Mouse (Mus musculus): ENCODE measurements around the gene Gsta4. TPM values are rescaled to one million over a fixed set of nuclear protein-coding genes. Genes with fewer than 3 reads are reported as not detected.

Gsta4 gene
- polyA plus RNA-seq, 1 experiment = 2.8 TPM

GRCm38 (mm10) chr9:78154211-78154977 lies 28.2 kb upstream of the Gsta4 start:
- 85% methylated on average over 11 of the region's 11 CpGs for whole genome bisulfite sequencing
- TF ChIP-seq CTCF (IDR thresholded peaks at IDR 0.05; ENCODE audit: extremely low read depth, insufficient read depth, insufficient read length, insufficient replicate concordance) (no peak), POLR2A (IDR thresholded peaks at IDR 0.05; ENCODE audit: low read depth, low read length) (no peak)
- Histone ChIP-seq H3K4me3 (ENCODE audit: extremely low read depth, insufficient read depth, insufficient read length) (no peak overlapping the region), H3K4me1 (ENCODE audit: control insufficient read depth, insufficient read depth, insufficient read length) (peaks cover 3% of the 10 kb centered on the region; the same call in 1 of the 2 replicates), H3K27me3 (ENCODE audit: control insufficient read depth, insufficient read depth, low read length) (no peaks in the 10 kb centered on the region), H3K27ac (ENCODE audit: insufficient read depth, low read length) (no peak overlapping the region), H3K36me3 (ENCODE audit: control insufficient read depth, insufficient read depth, low read length) (peaks cover 4% of the 10 kb centered on the region)
- DNase-seq (ENCODE audit: low read depth in 1 of 2, low spot score in 2 of 2) = no peak

GRCm38 (mm10) chr9:78157221-78157620 lies 25.4 kb upstream of the Gsta4 start:
- DNase-seq (ENCODE audit: low read depth in 1 of 2, low spot score in 2 of 2) = no peak
- WGBS = 90% methylated on average over 1 of the region's 1 CpGs
- H3K27me3 ChIP-seq (ENCODE audit: control insufficient read depth, insufficient read depth, low read length) = no peaks in the 10 kb centered on the region
- TF ChIP-seq CTCF (IDR thresholded peaks at IDR 0.05; ENCODE audit: extremely low read depth, insufficient read depth, insufficient read length, insufficient replicate concordance) (no peak), POLR2A (IDR thresholded peaks at IDR 0.05; ENCODE audit: low read depth, low read length) (no peak)
- no peak overlapping the region for H3K4me3 ChIP-seq (ENCODE audit: extremely low read depth, insufficient read depth, insufficient read length)
- H3K36me3 ChIP-seq (ENCODE audit: control insufficient read depth, insufficient read depth, low read length) = peaks cover 4% of the 10 kb centered on the region
- H3K4me1 ChIP-seq (ENCODE audit: control insufficient read depth, insufficient read depth, insufficient read length) = no peaks in the 10 kb centered on the region
- H3K27ac ChIP-seq (ENCODE audit: insufficient read depth, low read length) = no peak overlapping the region

GRCm38 (mm10) chr9:78163291-78163690 lies 19.3 kb upstream of the Gsta4 start:
- no peaks in the 10 kb centered on the region; the same call in 1 of the 2 replicates for H3K36me3 ChIP-seq (ENCODE audit: control insufficient read depth, insufficient read depth, low read length)
- no peak for TF ChIP-seq POLR2A (IDR thresholded peaks at IDR 0.05; ENCODE audit: low read depth, low read length)
- TF ChIP-seq CTCF (IDR thresholded peaks at IDR 0.05; ENCODE audit: extremely low read depth, insufficient read depth, insufficient read length, insufficient replicate concordance) = no peak
- no peak for DNase-seq (ENCODE audit: low read depth in 1 of 2, low spot score in 2 of 2)
- 94% methylated on average over 10 of the region's 10 CpGs for WGBS
- H3K4me1 ChIP-seq (ENCODE audit: control insufficient read depth, insufficient read depth, insufficient read length) = no peaks in the 10 kb centered on the region
- no peak overlapping the region for H3K4me3 ChIP-seq (ENCODE audit: extremely low read depth, insufficient read depth, insufficient read length)
- H3K27me3 ChIP-seq (ENCODE audit: control insufficient read depth, insufficient read depth, low read length) = no peaks in the 10 kb centered on the region
- H3K27ac ChIP-seq (ENCODE audit: insufficient read depth, low read length) = no peak overlapping the region

- H3K4me1 ChIP-seq (ENCODE audit: control insufficient read depth, insufficient read depth, insufficient read length) = no peaks in the 10 kb centered on the region
- no peak overlapping the region for H3K4me3 ChIP-seq (ENCODE audit: extremely low read depth, insufficient read depth, insufficient read length)
- TF ChIP-seq POLR2A (IDR thresholded peaks at IDR 0.05; ENCODE audit: low read depth, low read length) (no peak), CTCF (IDR thresholded peaks at IDR 0.05; ENCODE audit: extremely low read depth, insufficient read depth, insufficient read length, insufficient replicate concordance) (no peak)
- DNase-seq (ENCODE audit: low read depth in 1 of 2, low spot score in 2 of 2) = no peak
- WGBS = 96% methylated on average over 3 of the region's 3 CpGs
- H3K27ac ChIP-seq (ENCODE audit: insufficient read depth, low read length) = no peak overlapping the region
- no peaks in the 10 kb centered on the region for H3K36me3 ChIP-seq (ENCODE audit: control insufficient read depth, insufficient read depth, low read length)
- no peaks in the 10 kb centered on the region for H3K27me3 ChIP-seq (ENCODE audit: control insufficient read depth, insufficient read depth, low read length)
These were observed 17.8 kb upstream of the Gsta4 start for GRCm38 (mm10) chr9:78164741-78165140.

GRCm38 (mm10) chr9:78165454-78165853 lies 17.1 kb upstream of the Gsta4 start:
- Histone ChIP-seq H3K4me1 (ENCODE audit: control insufficient read depth, insufficient read depth, insufficient read length) (no peaks in the 10 kb centered on the region), H3K27me3 (ENCODE audit: control insufficient read depth, insufficient read depth, low read length) (no peaks in the 10 kb centered on the region), H3K27ac (ENCODE audit: insufficient read depth, low read length) (no peak overlapping the region), H3K36me3 (ENCODE audit: control insufficient read depth, insufficient read depth, low read length) (no peaks in the 10 kb centered on the region), H3K4me3 (ENCODE audit: extremely low read depth, insufficient read depth, insufficient read length) (no peak overlapping the region)
- no peak for TF ChIP-seq POLR2A (IDR thresholded peaks at IDR 0.05; ENCODE audit: low read depth, low read length)
- no peak for TF ChIP-seq CTCF (IDR thresholded peaks at IDR 0.05; ENCODE audit: extremely low read depth, insufficient read depth, insufficient read length, insufficient replicate concordance)
- DNase-seq (ENCODE audit: low read depth in 1 of 2, low spot score in 2 of 2) = no peak
- 90% methylated on average over 6 of the region's 6 CpGs for WGBS

- Histone ChIP-seq H3K36me3 (ENCODE audit: control insufficient read depth, insufficient read depth, low read length) (no peaks in the 10 kb centered on the region), H3K27me3 (ENCODE audit: control insufficient read depth, insufficient read depth, low read length) (no peaks in the 10 kb centered on the region), H3K4me1 (ENCODE audit: control insufficient read depth, insufficient read depth, insufficient read length) (no peaks in the 10 kb centered on the region), H3K27ac (ENCODE audit: insufficient read depth, low read length) (no peak overlapping the region), H3K4me3 (ENCODE audit: extremely low read depth, insufficient read depth, insufficient read length) (no peak overlapping the region)
- WGBS = 83% methylated on average over 19 of the region's 19 CpGs
- no peak for TF ChIP-seq POLR2A (IDR thresholded peaks at IDR 0.05; ENCODE audit: low read depth, low read length)
- TF ChIP-seq CTCF (IDR thresholded peaks at IDR 0.05; ENCODE audit: extremely low read depth, insufficient read depth, insufficient read length, insufficient replicate concordance) = no peak
- no peak for DNase-seq (ENCODE audit: low read depth in 1 of 2, low spot score in 2 of 2)
These were observed 15.7 kb upstream of the Gsta4 start for GRCm38 (mm10) chr9:78166694-78167452.

Measured in spleen, adult 2 months (tissue).